Mouse (Mus musculus) bone marrow, adult 2 months (tissue): ENCODE results near the gene Polr2h.
A peak's percentile ranks its signal among the peaks of the same experiment; 100 is the strongest.

ENCODE experiments used
- CTCF ChIP-seq: fragments of 200-500 bp; IDR thresholded peaks from 2 replicates; pipeline ENCODE4 v1.5.1; 2011; ENCODE audit warnings: low read length, control low read depth; ENCODE audit not compliant: control insufficient read depth, insufficient read depth
- POLR2A ChIP-seq: fragments of 200-500 bp; IDR thresholded peaks from 2 replicates; pipeline ENCODE4 v1.6.1; 2011; ENCODE audit warnings: low read depth, mild to moderate bottlenecking, control low read depth, low read length, borderline replicate concordance; ENCODE audit not compliant: control insufficient read depth

DNA sequence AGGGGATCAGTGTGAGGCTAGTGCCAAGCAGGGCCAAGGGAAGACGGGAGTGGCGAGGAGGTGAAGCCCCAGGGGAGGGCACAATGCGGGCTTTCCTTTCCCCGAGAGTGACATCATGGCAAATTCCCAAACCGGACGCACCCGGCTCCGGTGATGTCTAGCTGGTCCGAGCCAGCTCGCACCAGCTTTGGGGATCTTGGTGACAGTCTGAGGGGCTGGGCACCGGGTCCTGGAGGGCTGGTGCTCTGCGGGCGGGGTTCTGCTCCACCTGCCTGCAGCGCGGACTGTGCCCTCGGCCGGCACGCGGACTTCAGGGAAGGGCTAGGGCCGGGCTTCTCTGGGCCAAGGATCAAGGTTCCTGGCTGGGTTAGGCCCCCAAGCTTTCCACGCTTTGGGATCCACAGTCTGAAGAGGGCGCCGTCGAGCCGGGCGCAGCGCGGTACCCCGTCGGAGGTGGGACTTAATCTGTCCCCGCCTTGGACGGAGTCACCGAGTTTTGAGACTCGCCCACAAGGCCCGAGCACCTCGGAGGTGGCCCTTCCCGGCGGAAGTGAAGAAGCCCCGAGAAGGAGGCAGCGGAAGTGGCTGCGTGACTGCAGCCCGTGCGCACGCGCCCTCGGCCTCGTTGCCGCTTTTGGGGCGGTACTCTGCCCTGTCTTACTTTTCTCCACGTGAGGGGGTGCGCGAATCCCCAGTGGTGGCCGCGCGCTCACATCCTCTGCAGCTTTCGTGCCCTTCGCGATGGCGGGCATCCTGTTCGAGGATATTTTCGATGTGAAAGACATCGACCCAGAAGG is at the start of gene Polr2h, which contains the start of gene Clcn2:
- peak; percentile 71; the same call in 1 of the 2 replicates for TF ChIP-seq CTCF
- TF ChIP-seq POLR2A, result peak; percentile 54; the same call in 1 of the 2 replicates
